Mouse (Mus musculus): ENCODE data around the gene Peli1.

DNA sequence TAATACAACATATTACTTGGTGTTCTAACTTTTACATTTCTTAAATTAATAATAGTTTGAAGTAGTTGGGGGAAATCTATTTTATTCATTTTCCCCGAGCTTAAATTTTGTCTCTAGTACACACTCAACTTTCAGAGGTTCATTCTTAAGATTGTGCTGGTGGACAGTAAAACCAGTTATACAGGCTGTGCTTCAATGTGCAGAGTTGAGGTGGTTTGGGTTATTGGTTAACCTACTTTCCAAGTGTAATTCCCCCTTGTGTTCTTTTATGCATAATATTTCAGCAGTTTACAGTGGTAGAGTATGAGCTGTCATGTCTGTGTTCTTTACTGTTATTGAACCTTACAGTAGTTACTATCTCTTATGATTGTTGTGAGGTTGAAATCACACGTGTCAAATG is 40.6 kb downstream of the Peli1 start:
- TF ChIP-seq CTCF (IDR thresholded peaks at IDR 0.05; ENCODE audit: low read depth) (no peak), EP300 (IDR thresholded peaks at IDR 0.05; ENCODE audit: low read depth) (no peak)
